Mouse (Mus musculus) cortical plate, adult 2 months (tissue): ENCODE data around the gene Erc2.

Source experiments
- CTCF ChIP-seq: fragments of 200-500 bp; IDR thresholded peaks from 2 replicates; pipeline ENCODE4 v1.5.1; 2011; ENCODE audit warnings: mild to moderate bottlenecking, control low read depth, low read length; ENCODE audit not compliant: insufficient read depth; ENCODE audit errors: extremely low read depth
- POLR2A ChIP-seq: fragments of 200-500 bp; IDR thresholded peaks from 2 replicates; pipeline ENCODE4 v1.6.1; 2011; ENCODE audit warnings: mild to moderate bottlenecking, low read length, control low read depth; ENCODE audit not compliant: insufficient read depth; ENCODE audit errors: extremely low read depth

DNA sequence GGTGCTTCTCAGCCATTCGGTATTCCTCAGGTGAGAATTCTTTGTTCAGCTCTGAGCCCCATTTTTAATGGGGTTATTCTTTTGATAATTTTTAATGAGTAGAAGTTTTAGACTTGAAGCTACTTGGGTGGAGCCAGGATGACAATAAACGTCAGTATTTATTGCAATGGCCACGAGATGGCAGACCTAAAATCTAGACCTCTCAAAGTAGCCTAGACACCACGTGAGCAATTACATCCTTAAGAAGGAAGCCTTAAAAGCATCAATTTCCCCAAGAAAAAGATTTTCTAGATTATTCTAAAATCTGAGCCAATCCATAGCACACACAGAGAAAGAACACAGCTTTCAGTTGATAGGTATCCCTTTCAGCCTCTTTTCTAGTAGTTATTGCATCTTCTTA, 640.5 kb downstream of the Erc2 start:
- TF ChIP-seq CTCF (no peak), POLR2A (no peak)
